Mouse (Mus musculus) megakaryocyte-erythroid progenitor cell, adult 5 weeks (primary cell): ENCODE results near the gene Adgre4. TPM values are rescaled to one million over a fixed set of nuclear protein-coding genes. Genes with fewer than 3 reads are reported as not detected.

Experiments used
- polyA plus RNA-seq: library from polyadenylated mRNA; stranded (reverse); fragments of >175 nt; gene quantifications from 2 replicates; pipeline ENCODE4 v1.2.3, GENCODE M21; 2012

Adgre4 gene
- polyA plus RNA-seq = 0.02 and 0.04 TPM in 2 replicates

DNA sequence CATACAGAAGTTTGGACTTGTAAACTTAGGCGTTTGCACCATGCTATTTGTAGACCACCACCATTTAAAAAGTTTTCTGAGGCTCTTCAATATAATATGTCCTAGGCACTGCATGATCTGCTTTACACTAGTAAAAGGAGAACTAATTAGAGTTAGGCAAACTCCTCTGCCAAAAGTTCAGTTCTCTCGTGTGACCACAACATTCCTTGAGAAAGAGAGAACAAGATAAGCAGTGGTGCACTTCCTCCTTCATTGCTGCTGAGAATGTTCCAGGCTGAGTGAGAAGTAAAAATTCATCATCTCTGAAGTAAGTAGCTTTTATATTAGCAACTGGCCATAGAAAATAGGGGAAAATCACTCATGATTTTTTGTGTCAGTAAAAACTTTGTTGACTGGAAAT is at the start of gene Adgre4:
Gene Adgre4, plus strand, starts transcription at position 199 of the 400 bp plus-strand sequence.

DNA sequence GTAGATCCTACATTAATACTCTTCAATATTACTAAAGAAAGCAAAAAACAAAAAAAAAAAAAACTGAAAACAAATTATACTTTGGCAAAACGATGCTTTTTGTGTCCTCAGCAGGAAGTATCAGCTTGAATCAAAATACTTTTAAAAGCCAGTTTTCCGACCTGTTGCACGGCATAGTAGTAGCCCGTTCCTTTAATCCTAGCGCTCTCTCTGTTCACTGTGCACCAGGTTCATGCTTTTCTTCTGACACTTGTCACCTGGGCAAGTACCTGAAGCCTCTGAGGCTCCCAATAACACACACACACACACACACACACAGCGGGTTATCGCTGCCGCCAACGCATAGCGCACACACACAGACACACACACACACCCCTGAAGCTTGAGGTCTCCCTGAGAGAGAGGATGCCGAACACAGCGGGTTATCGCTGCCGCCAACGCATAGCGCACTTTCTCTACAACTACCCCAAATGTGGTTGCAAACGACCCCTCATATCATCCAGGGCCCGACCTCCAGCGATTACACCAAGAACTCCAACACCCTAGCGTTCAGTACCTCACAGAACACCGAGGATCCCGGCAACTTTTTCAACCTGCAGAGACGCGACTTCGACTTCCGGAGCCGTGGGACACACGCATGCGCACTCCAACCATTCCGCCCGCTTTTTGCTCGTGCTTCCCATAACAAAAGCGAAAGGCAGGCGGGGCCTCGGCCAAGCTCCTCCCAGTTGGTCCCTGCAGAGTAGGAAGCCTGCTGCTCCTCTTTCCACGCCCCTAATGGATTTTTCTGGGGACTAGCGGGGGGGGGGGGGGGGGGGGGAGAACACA is 37.6 kb upstream of the Adgre4 start, which contains the start of gene Pot1b:
Gene Pot1b, minus strand, starts transcription at position 645 of the 828 bp plus-strand sequence.

DNA sequence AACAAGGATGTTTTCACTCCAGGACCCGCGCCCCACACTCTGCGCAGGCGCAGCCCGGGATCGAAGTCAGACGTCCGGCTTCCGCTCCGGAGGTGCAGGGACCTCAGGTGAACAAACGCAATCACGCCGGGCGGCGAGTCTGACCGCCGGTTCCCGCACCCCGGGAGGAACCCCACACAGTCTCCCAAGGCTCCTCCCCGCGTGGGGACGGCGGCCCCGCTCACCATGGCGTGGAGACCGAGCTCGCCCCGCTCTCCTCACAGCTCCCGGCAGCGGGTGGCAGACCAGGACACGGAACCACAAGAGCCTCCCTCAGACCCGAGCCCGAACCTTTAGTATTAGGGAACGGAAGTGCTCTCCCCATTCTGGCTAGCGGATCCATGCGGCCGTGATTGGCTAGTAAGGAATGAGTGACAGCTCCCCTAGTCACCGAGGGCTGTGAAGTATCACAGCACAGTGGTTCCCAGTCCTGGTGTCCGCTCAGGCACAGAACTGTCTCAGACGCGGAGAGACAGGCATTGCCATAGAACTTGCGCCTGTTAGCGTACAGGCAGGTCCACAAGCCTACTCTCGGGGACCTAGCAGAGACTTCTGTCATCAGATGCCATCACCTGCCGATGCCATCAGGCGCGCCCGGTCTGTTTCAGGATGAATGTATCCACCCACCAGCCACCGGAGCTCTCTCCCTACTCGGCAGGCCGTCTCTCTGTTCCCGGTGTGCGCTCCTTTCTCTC is 129.0 kb downstream of the Adgre4 start, which contains the start of gene Zfp119a:
Gene Zfp119a, minus strand, starts transcription at position 295 of the 734 bp plus-strand sequence.

Other genes with a start within 250 kb of the Adgre4 start
- not detected in 2 replicates for gene Vmn2r118, start 124.8 kb upstream of the Adgre4 start, polyA plus RNA-seq
- 1.8 and 2.0 TPM in 2 replicates for gene Pot1b, start 37.4 kb upstream of the Adgre4 start, polyA plus RNA-seq
- 0.62 and 0.73 TPM in 2 replicates for gene Zfp119a, start 128.9 kb downstream of the Adgre4 start, polyA plus RNA-seq
- 2.9 and 3.5 TPM in 2 replicates for gene Zfp959, start 142.1 kb downstream of the Adgre4 start, polyA plus RNA-seq
- gene Zfp119b, start 199.5 kb downstream of the Adgre4 start, polyA plus RNA-seq = 0.31 and 0.32 TPM in 2 replicates
- gene Ebi3, start 202.7 kb downstream of the Adgre4 start, polyA plus RNA-seq = 52.3 and 76.6 TPM in 2 replicates
- gene Yju2, start 209.1 kb downstream of the Adgre4 start, polyA plus RNA-seq = 33.2 and 44.4 TPM in 2 replicates
- 2.6 and 6.5 TPM in 2 replicates for gene Shd, start 220.5 kb downstream of the Adgre4 start, polyA plus RNA-seq
- gene Fsd1, start 236.5 kb downstream of the Adgre4 start, polyA plus RNA-seq = 0.13 TPM in 1 of 2 replicates, not detected in the other